Mouse (Mus musculus) thymus, adult 2 months (tissue): Measurements from ENCODE around the gene Vegfb.

Experiments
- CTCF ChIP-seq: fragments of 200-500 bp; IDR thresholded peaks from 2 replicates; pipeline ENCODE4 v1.5.1; 2012; ENCODE audit warnings: mild to moderate bottlenecking, control low read depth, low read length, moderate library complexity, borderline replicate concordance; ENCODE audit not compliant: control insufficient read depth, poor library complexity, insufficient read depth; ENCODE audit errors: extremely low read depth
- POLR2A ChIP-seq: fragments of 200-500 bp; IDR thresholded peaks from 2 replicates; pipeline ENCODE4 v1.6.1; 2012; ENCODE audit warnings: mild to moderate bottlenecking, low read length, control low read depth, moderate library complexity; ENCODE audit not compliant: control insufficient read depth, poor library complexity, insufficient read depth; ENCODE audit errors: extremely low read depth

- no peak for TF ChIP-seq CTCF
- TF ChIP-seq POLR2A = no peak
Observed at GRCm38 (mm10) chr19:6989251-6989650, 1.8 kb upstream of the Vegfb start.
